Mouse (Mus musculus) heart, adult 11 months (tissue): ENCODE data around the gene Etnk2.

Source experiments
- DNase-seq: peaks from one replicate; pipeline ENCODE4 v3.0.0; 2022

Gene Etnk2

GRCm38 (mm10) chr1:133418164-133418800 is 54.9 kb downstream of the Etnk2 start:
- DNase-seq = peak; percentile 99

GRCm38 (mm10) chr1:133419178-133419834 is 55.9 kb downstream of the Etnk2 start:
- peak; percentile 90 for DNase-seq

GRCm38 (mm10) chr1:133420491-133420890 is 57.1 kb downstream of the Etnk2 start:
- DNase-seq = peak; percentile 97

GRCm38 (mm10) chr1:133421061-133421460 is 57.7 kb downstream of the Etnk2 start:
- DNase-seq = peak; percentile 90

GRCm38 (mm10) chr1:133421975-133422570 is 58.7 kb downstream of the Etnk2 start:
- DNase-seq = peak; percentile 90

- peak; percentile 98 for DNase-seq
Measured at GRCm38 (mm10) chr1:133422615-133423161, 59.3 kb downstream of the Etnk2 start.

GRCm38 (mm10) chr1:133423166-133423542 is 59.8 kb downstream of the Etnk2 start:
- no peak for DNase-seq

GRCm38 (mm10) chr1:133423543-133424480 is 60.4 kb downstream of the Etnk2 start, which contains the start of gene Sox13:
Gene Sox13, minus strand, starts transcription at chr1:133424377.
- peak; percentile 98 for DNase-seq

GRCm38 (mm10) chr1:133424547-133425140 is 61.3 kb downstream of the Etnk2 start:
- DNase-seq = peak; percentile 95
